Mouse (Mus musculus): ENCODE measurements around the gene Tmem144.

DNA sequence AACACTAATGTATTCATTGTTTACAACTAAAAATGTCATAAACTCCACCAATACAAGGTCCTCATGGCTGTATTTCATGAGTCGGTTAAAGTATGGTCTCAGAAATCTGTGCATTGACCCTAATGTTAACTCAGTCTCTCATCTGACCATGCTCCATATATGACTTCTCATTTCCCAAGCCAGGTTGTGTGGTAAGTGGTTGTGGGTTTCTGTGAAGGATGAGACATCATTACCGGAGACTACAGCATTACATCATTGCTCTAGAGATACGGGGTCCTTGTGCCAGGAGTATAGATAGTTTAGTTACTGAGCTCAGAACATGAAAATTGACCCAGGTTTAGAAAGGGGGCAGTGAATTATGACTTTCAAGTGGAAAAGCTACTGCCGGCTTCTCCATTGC is 63.0 kb downstream of the Tmem144 start:
- no peak for TF ChIP-seq GATA1 (IDR thresholded peaks at IDR 0.05; ENCODE audit: borderline replicate concordance, low read length)
- no peak for TF ChIP-seq FLI1 (IDR thresholded peaks at IDR 0.05; ENCODE audit: low read length)

Data from megakaryocyte, embryonic 14.5 days (primary cell).